Comparison of ENCODE assay signal across 12 mouse cellular contexts in the genomic region with DNA sequence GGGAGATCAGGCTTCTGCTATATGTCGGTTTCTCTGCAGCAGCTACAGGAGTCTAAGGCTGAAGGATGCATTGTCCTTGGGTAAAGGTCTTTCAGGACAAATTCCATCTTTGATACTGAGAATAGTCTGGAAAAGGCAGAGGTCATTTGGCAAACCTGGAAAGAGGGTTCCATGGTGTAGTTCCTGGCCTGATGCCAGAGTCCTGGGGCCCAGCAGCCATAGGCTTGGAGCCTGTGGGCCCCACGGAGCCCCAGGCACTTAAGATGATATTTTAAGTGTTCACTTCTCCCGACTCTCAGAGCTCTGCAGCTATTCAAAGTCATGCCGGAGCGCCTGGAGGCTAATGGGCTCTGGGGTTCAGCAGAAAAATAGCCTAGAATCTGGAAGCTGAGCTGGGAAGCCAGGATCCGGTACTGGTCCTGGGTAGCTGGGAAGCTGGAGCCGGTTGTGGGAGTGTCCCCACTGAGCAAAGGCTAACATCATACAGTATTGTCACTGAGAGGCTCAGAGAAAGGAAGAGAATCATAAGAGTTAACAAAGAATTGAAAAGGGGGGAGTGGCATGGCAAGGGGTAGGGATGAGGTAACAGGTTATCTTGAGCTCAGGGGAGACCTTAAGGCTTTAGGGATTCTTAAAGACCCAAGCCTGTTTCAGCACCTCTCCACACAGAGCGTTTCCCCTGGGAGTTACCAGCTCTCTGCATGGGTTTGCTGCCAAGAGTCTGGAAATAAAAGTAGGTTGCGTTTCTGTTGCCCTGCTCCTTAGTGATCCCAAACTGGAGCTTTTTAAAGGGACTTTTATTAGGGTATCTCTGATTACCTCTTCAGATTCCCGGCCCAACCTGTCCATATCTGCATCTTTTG.
DNase-seq lines count a peak whose midpoint lies in the region; ATAC-seq and TF ChIP-seq lines count a peak whose summit lies in the region.
"Had no signal": no experiment of that assay in that cellular context is flagged by ENCODE, and none has a peak within 500 bp of the region (broad histone marks: within the 10 kb centered on the region; RNA-seq: fewer than 3 reads in every experiment).

No protein-coding gene starts in this region.

- ATAC-seq in lung, embryonic 14.5 days (ENCODE audit: insufficient read depth), result no peak
- ATAC-seq in intestine, embryonic 14.5 days (replicated peaks; ENCODE audit: low FRiP score, low TSS enrichment, low read depth), result no peak
- ATAC-seq in limb, embryonic 13.5 days (ENCODE audit: low FRiP score, low read depth), result no peak
- ATAC-seq: forebrain, embryonic 16.5 days had no signal

- no peaks in the 10 kb centered on the region for H3K36me3 ChIP-seq in heart, embryonic 10.5 days
- H3K36me3 ChIP-seq in lung, embryonic 14.5 days (ENCODE audit: insufficient read depth), result no peaks in the 10 kb centered on the region
- no peaks in the 10 kb centered on the region for H3K36me3 ChIP-seq in intestine, embryonic 14.5 days (ENCODE audit: control insufficient read depth, insufficient read depth, low read length)
- H3K36me3 ChIP-seq in limb, embryonic 13.5 days, result no peaks in the 10 kb centered on the region
- H3K36me3 ChIP-seq: hindbrain, embryonic 15.5 days had no signal

- H3K4me3 ChIP-seq in heart, embryonic 10.5 days, result no peak overlapping the region
- no peak overlapping the region for H3K4me3 ChIP-seq in lung, embryonic 14.5 days (ENCODE audit: low read depth, low read length)
- no peak overlapping the region for H3K4me3 ChIP-seq in intestine, embryonic 14.5 days (ENCODE audit: low read depth, low read length)
- no peak overlapping the region for H3K4me3 ChIP-seq in limb, embryonic 13.5 days
- H3K4me3 ChIP-seq in left cerebral cortex, adult 2 months, result no peak overlapping the region
- H3K4me3 ChIP-seq: hindbrain, embryonic 15.5 days had no signal

- H3K27me3 ChIP-seq in heart, embryonic 10.5 days (ENCODE audit: insufficient read depth, poor library complexity, severe bottlenecking), result no peaks in the 10 kb centered on the region
- H3K27me3 ChIP-seq in lung, embryonic 14.5 days (ENCODE audit: insufficient read depth, low read length), result no peaks in the 10 kb centered on the region
- H3K27me3 ChIP-seq in intestine, embryonic 14.5 days (replicated peaks; ENCODE audit: control insufficient read depth, insufficient read depth, low read length), result no peaks in the 10 kb centered on the region
- no peaks in the 10 kb centered on the region for H3K27me3 ChIP-seq in limb, embryonic 13.5 days
- H3K27me3 ChIP-seq: hindbrain, embryonic 15.5 days had no signal

- H3K4me2 ChIP-seq in lung, embryonic 14.5 days, result no peak overlapping the region
- no peak overlapping the region for H3K4me2 ChIP-seq in intestine, embryonic 14.5 days (ENCODE audit: low read length)
- 0 out of 2 replicates have a peak overlapping the region, but pooled peaks have one; percentile 3 for H3K4me2 ChIP-seq in limb, embryonic 13.5 days (replicated peaks)
- H3K4me2 ChIP-seq: hindbrain, embryonic 15.5 days; liver, embryonic 11.5 days had no signal

- WGBS in heart, embryonic 10.5 days, result 42% methylated on average over 10 of the region's 10 CpGs
- WGBS in lung, embryonic 14.5 days, result 43% methylated on average over 10 of the region's 10 CpGs
- 41% methylated on average over 10 of the region's 10 CpGs for WGBS in intestine, embryonic 14.5 days
- 46% methylated on average over 10 of the region's 10 CpGs for WGBS in limb, embryonic 13.5 days

- peak overlapping the region; percentile 89 for H3K27ac ChIP-seq in heart, embryonic 10.5 days
- H3K27ac ChIP-seq in lung, embryonic 14.5 days (ENCODE audit: low read depth), result peak overlapping the region; percentile 44; the same call in 1 of the 2 replicates
- 0 out of 2 replicates have a peak overlapping the region, but pooled peaks have one; percentile 8 for H3K27ac ChIP-seq in intestine, embryonic 14.5 days (ENCODE audit: low read depth)
- peak overlapping the region; percentile 33; the same call in 1 of the 2 replicates for H3K27ac ChIP-seq in limb, embryonic 13.5 days
- no peak overlapping the region for H3K27ac ChIP-seq in left cerebral cortex, adult 2 months
- H3K27ac ChIP-seq: hindbrain, embryonic 15.5 days had no signal

- H3K9me3 ChIP-seq in heart, embryonic 10.5 days, result no peaks in the 10 kb centered on the region
- no peaks in the 10 kb centered on the region for H3K9me3 ChIP-seq in lung, embryonic 14.5 days (ENCODE audit: low read depth, low read length)
- no peaks in the 10 kb centered on the region for H3K9me3 ChIP-seq in intestine, embryonic 14.5 days (ENCODE audit: control insufficient read depth, low read length)
- no peaks in the 10 kb centered on the region for H3K9me3 ChIP-seq in limb, embryonic 13.5 days
- H3K9me3 ChIP-seq: hindbrain, embryonic 15.5 days had no signal

- H3K9ac ChIP-seq in lung, embryonic 14.5 days, result no peak overlapping the region
- no peak overlapping the region; the same call in 1 of the 2 replicates for H3K9ac ChIP-seq in intestine, embryonic 14.5 days (ENCODE audit: low read length)
- no peak overlapping the region for H3K9ac ChIP-seq in limb, embryonic 13.5 days
- H3K9ac ChIP-seq: hindbrain, embryonic 15.5 days had no signal

- H3K4me1 ChIP-seq in heart, embryonic 10.5 days, result peaks cover 45% of the 10 kb centered on the region
- H3K4me1 ChIP-seq in lung, embryonic 14.5 days (ENCODE audit: insufficient read depth), result 0 out of 2 replicates have a peak, but pooled peaks cover 3% of the 10 kb centered on the region
- peaks cover 4% of the 10 kb centered on the region for H3K4me1 ChIP-seq in intestine, embryonic 14.5 days (replicated peaks; ENCODE audit: control insufficient read depth, insufficient read depth, low read length)
- peaks cover 17% of the 10 kb centered on the region for H3K4me1 ChIP-seq in limb, embryonic 13.5 days

- intact Hi-C loops in left cerebral cortex, adult 2 months (cut with DNase I), result no loop called here

- TF ChIP-seq CTCF in lung, embryonic 14.5 days (IDR thresholded peaks at IDR 0.05; ENCODE audit: low read depth), result no peak
- no peak for TF ChIP-seq CTCF in left cerebral cortex, adult 2 months (IDR thresholded peaks at IDR 0.05)

- no peak for DNase-seq in heart, embryonic 10.5 days (ENCODE audit: low spot score)
- DNase-seq in heart, adult 9 months (ENCODE audit: low spot score in 2 of 2), result no peak
- peak; percentile 17 for DNase-seq in lung, embryonic 14.5 days
- no peak for DNase-seq in lung, postnatal 25 days (ENCODE audit: low spot score)
- DNase-seq in intestine, embryonic 14.5 days (ENCODE audit: low spot score), result no peak
- no peak for DNase-seq in left cerebral cortex, adult 2 months (ENCODE audit: extremely low spot score in 1 of 2, low spot score in 2 of 2)
- DNase-seq: cerebellum, adult 18-20 months; gastrocnemius, postnatal 14 days had no signal
